Mouse (Mus musculus): Measurements from ENCODE around the gene 1700069L16Rik. TPM values are rescaled to one million over a fixed set of nuclear protein-coding genes. Genes with fewer than 3 reads are reported as not detected.
A peak's percentile ranks its signal among the peaks of the same experiment; 100 is the strongest.

Gene 1700069L16Rik
- polyA plus RNA-seq (2014; fragmentation: Nextera tagmentation; extraction: Ambion mirVana) = not detected in 2 replicates

DNA sequence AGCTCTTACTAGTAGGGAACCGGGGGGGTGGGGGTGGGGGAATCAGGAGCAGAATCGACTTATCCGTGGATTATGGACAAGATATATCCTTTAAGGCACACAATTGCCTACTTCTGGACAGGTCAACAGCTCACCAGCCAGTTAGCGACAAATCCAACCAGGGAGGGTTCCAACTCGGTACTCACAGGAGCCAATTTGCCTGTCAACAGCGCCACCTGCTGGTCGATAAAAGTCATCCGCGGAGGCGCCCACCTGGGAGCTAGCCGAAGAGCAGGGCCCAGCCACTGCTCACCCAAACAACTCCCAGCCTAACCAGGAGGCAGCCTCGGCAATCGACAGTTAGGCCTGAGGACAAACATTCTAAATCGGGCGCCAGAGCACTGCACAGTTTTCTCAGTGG, at the start of gene 1700069L16Rik:
1700069L16Rik (minus strand) TSS at position 327 of the 400 bp plus-strand sequence.
- Histone ChIP-seq H3K27me3 (ENCODE audit: control insufficient read depth, insufficient read depth, low read length) (no peaks in the 10 kb centered on the region), H3K4me3 (ENCODE audit: low read depth, low read length) (no peak within 1 kb of the TSS), H3K27ac (ENCODE audit: low read length) (no peak within 1 kb of the TSS), H3K9me3 (ENCODE audit: control insufficient read depth, low read depth, low read length) (no peaks in the 10 kb centered on the region), H3K9ac (replicated peaks; ENCODE audit: low read depth, low read length) (no peak within 1 kb of the TSS), H3K4me1 (ENCODE audit: control insufficient read depth, insufficient read depth, low read length) (no peaks in the 10 kb centered on the region), H3K4me2 (replicated peaks; ENCODE audit: low read depth, low read length) (no peak within 1 kb of the TSS), H3K36me3 (ENCODE audit: control insufficient read depth, insufficient read depth, low read length) (no peaks in the 10 kb centered on the region)
- no peak for ATAC-seq (ENCODE audit: insufficient number of reproducible peaks, insufficient read depth, low FRiP score, low read depth)
- WGBS = 3% methylated on average over 15 of the region's 15 CpGs

DNA sequence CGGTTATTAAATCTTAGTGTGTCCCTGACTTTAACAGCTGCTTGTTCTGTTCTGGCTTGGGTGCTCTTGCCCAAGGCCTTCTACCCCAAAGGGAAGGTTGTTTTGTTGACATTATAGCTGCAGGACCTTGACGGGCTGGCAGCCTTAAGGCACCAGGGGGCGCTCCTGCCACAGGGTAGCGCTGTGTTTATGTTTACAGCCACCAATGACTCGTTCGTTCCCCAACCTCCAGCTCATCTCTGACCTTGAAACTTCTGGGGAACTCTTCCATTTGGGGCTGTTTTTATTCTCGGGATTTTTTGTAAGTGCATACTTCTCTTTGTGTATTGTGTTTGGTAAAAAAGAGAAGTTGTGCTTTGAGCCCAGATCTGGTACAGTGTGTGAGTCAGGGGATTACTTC, 49.1 kb upstream of the 1700069L16Rik start:
- Histone ChIP-seq H3K36me3 (ENCODE audit: control insufficient read depth, insufficient read depth, low read length) (peaks cover 30% of the 10 kb centered on the region; the same call in 1 of the 2 replicates), H3K9ac (replicated peaks; ENCODE audit: low read depth, low read length) (0 out of 2 replicates have a peak overlapping the region, but pooled peaks have one; percentile 63), H3K27me3 (ENCODE audit: control insufficient read depth, insufficient read depth, low read length) (no peaks in the 10 kb centered on the region), H3K27ac (ENCODE audit: low read length) (no peak overlapping the region), H3K4me1 (ENCODE audit: control insufficient read depth, insufficient read depth, low read length) (peaks cover 10% of the 10 kb centered on the region; the same call in 1 of the 2 replicates), H3K4me2 (replicated peaks; ENCODE audit: low read depth, low read length) (peak overlapping the region; percentile 95), H3K4me3 (ENCODE audit: low read depth, low read length) (peak overlapping the region; percentile 100), H3K9me3 (ENCODE audit: control insufficient read depth, low read depth, low read length) (no peaks in the 10 kb centered on the region)
- ATAC-seq (ENCODE audit: insufficient number of reproducible peaks, insufficient read depth, low FRiP score, low read depth) = no peak
- WGBS = 2% methylated on average over 7 of the region's 7 CpGs

- peak; percentile 2; the same call in 1 of the 2 replicates for ATAC-seq (ENCODE audit: insufficient number of reproducible peaks, insufficient read depth, low FRiP score, low read depth)
- 1% methylated on average over 35 of the region's 38 CpGs for WGBS
- H3K4me1 ChIP-seq (ENCODE audit: control insufficient read depth, insufficient read depth, low read length) = peaks cover 10% of the 10 kb centered on the region; the same call in 1 of the 2 replicates
- peak overlapping the region; percentile 63 for H3K9ac ChIP-seq (replicated peaks; ENCODE audit: low read depth, low read length)
- no peaks in the 10 kb centered on the region for H3K9me3 ChIP-seq (ENCODE audit: control insufficient read depth, low read depth, low read length)
- H3K27ac ChIP-seq (ENCODE audit: low read length) = peak overlapping the region; percentile 6; the same call in 1 of the 2 replicates
- H3K4me2 ChIP-seq (replicated peaks; ENCODE audit: low read depth, low read length) = peak overlapping the region; percentile 95
- peaks cover 36% of the 10 kb centered on the region for H3K36me3 ChIP-seq (ENCODE audit: control insufficient read depth, insufficient read depth, low read length)
- H3K27me3 ChIP-seq (ENCODE audit: control insufficient read depth, insufficient read depth, low read length) = no peaks in the 10 kb centered on the region
- peak overlapping the region; percentile 100 for H3K4me3 ChIP-seq (ENCODE audit: low read depth, low read length)
Observed at GRCm38 (mm10) chr5:113772905-113773519, 48.4 kb upstream of the 1700069L16Rik start.

- Histone ChIP-seq H3K27me3 (ENCODE audit: control insufficient read depth, insufficient read depth, low read length) (no peaks in the 10 kb centered on the region), H3K9me3 (ENCODE audit: control insufficient read depth, low read depth, low read length) (no peaks in the 10 kb centered on the region), H3K4me3 (ENCODE audit: low read depth, low read length) (peak within 1 kb of the TSS; percentile 100), H3K9ac (replicated peaks; ENCODE audit: low read depth, low read length) (peak within 1 kb of the TSS; percentile 90), H3K4me2 (replicated peaks; ENCODE audit: low read depth, low read length) (peak within 1 kb of the TSS; percentile 95), H3K4me1 (ENCODE audit: control insufficient read depth, insufficient read depth, low read length) (peaks cover 10% of the 10 kb centered on the region; the same call in 1 of the 2 replicates), H3K27ac (ENCODE audit: low read length) (peak within 1 kb of the TSS; percentile 98), H3K36me3 (ENCODE audit: control insufficient read depth, insufficient read depth, low read length) (peaks cover 36% of the 10 kb centered on the region)
- peak; percentile 88 for ATAC-seq (ENCODE audit: insufficient number of reproducible peaks, insufficient read depth, low FRiP score, low read depth)
- under 1% methylated on average over 48 of the region's 49 CpGs for WGBS
Observed at GRCm38 (mm10) chr5:113772450-113772895, 47.9 kb upstream of the 1700069L16Rik start, which contains the start of the genes Sart3 and Iscu. TSS of gene Sart3 (minus strand) at chr5:113772510. TSS of gene Iscu (plus strand) at chr5:113772748.

DNA sequence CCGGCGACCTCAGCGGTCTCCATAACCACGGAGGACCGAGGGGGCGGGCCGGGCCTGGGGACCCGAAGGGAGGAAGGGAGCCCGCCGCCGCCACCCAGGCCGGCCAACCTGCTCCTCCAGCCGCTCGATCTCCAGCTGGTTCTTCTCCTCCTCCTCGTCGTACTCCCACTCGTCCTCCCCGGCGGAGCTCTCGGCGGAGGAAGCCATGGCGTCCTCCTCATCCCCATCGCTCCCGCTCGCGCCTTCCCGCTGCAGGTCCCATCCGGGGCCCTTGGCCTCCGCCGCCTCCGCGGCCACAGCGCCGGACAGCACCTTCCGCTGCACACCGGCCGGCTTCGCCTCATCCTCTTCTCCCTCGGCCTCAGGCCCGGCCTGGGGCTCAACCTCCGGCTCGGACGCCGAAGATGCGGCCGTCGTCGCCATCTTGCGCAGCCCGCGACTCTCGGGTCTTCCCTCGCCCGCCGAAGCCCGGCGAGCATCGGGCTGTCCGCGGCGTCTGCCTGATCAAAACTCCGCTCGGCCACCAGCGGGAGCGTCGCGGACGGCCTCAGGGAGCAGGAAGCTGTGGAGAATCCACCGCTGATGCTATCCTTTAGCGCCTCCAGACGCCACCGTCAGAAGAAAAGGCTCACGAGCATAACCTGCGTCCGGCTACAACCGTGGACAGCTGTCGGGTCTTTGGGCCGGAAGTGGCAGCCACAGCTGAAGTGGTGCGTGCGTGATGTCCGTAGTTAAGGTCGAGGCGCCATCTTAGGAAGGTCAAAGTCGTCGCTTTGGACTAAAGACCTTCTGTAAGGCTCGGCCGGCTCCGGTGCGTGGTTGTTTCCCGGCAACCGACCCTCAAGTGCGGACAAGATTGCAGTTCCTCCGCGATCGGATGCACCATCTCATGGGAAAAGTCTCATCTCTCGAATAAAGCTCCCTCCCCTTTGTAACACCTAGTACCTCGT, 46.9 kb upstream of the 1700069L16Rik start:
- WGBS = under 1% methylated on average over 76 of the region's 97 CpGs
- Histone ChIP-seq H3K9ac (replicated peaks; ENCODE audit: low read depth, low read length) (peak overlapping the region; percentile 90), H3K36me3 (ENCODE audit: control insufficient read depth, insufficient read depth, low read length) (peaks cover 34% of the 10 kb centered on the region)

GRCm38 (mm10) chr5:113768806-113769205, 44.2 kb upstream of the 1700069L16Rik start:
- Histone ChIP-seq H3K4me1 (ENCODE audit: control insufficient read depth, insufficient read depth, low read length) (peaks cover 10% of the 10 kb centered on the region; the same call in 1 of the 2 replicates), H3K9me3 (ENCODE audit: control insufficient read depth, low read depth, low read length) (no peaks in the 10 kb centered on the region), H3K36me3 (ENCODE audit: control insufficient read depth, insufficient read depth, low read length) (peaks cover 22% of the 10 kb centered on the region), H3K4me2 (replicated peaks; ENCODE audit: low read depth, low read length) (no peak overlapping the region), H3K4me3 (ENCODE audit: low read depth, low read length) (no peak overlapping the region), H3K27me3 (ENCODE audit: control insufficient read depth, insufficient read depth, low read length) (no peaks in the 10 kb centered on the region), H3K9ac (replicated peaks; ENCODE audit: low read depth, low read length) (no peak overlapping the region), H3K27ac (ENCODE audit: low read length) (no peak overlapping the region)
- ATAC-seq (ENCODE audit: insufficient number of reproducible peaks, insufficient read depth, low FRiP score, low read depth) = no peak
- 86% methylated on average over 8 of the region's 8 CpGs for WGBS

More for the DNA sequence above, 46.9 kb upstream of the 1700069L16Rik start:
- peak overlapping the region; percentile 98 for H3K27ac ChIP-seq (ENCODE audit: low read length)
- H3K4me1 ChIP-seq (ENCODE audit: control insufficient read depth, insufficient read depth, low read length) = peaks cover 10% of the 10 kb centered on the region; the same call in 1 of the 2 replicates
- peak overlapping the region; percentile 100 for H3K4me3 ChIP-seq (ENCODE audit: low read depth, low read length)
- ATAC-seq (ENCODE audit: insufficient number of reproducible peaks, insufficient read depth, low FRiP score, low read depth) = peak; percentile 86
- H3K4me2 ChIP-seq (replicated peaks; ENCODE audit: low read depth, low read length) = peak overlapping the region; percentile 95
- H3K9me3 ChIP-seq (ENCODE audit: control insufficient read depth, low read depth, low read length) = no peaks in the 10 kb centered on the region
- H3K27me3 ChIP-seq (ENCODE audit: control insufficient read depth, insufficient read depth, low read length) = no peaks in the 10 kb centered on the region

GRCm38 (mm10) chr5:113765641-113766526, 41.3 kb upstream of the 1700069L16Rik start:
- H3K36me3 ChIP-seq (ENCODE audit: control insufficient read depth, insufficient read depth, low read length) = peaks cover 48% of the 10 kb centered on the region
- peaks cover 10% of the 10 kb centered on the region; the same call in 1 of the 2 replicates for H3K4me1 ChIP-seq (ENCODE audit: control insufficient read depth, insufficient read depth, low read length)
- no peak overlapping the region for H3K4me3 ChIP-seq (ENCODE audit: low read depth, low read length)
- H3K27ac ChIP-seq (ENCODE audit: low read length) = no peak overlapping the region
- H3K9ac ChIP-seq (replicated peaks; ENCODE audit: low read depth, low read length) = no peak overlapping the region
- 89% methylated on average over 13 of the region's 13 CpGs for WGBS
- ATAC-seq (ENCODE audit: insufficient number of reproducible peaks, insufficient read depth, low FRiP score, low read depth) = no peak
- H3K27me3 ChIP-seq (ENCODE audit: control insufficient read depth, insufficient read depth, low read length) = no peaks in the 10 kb centered on the region
- no peaks in the 10 kb centered on the region for H3K9me3 ChIP-seq (ENCODE audit: control insufficient read depth, low read depth, low read length)
- no peak overlapping the region for H3K4me2 ChIP-seq (replicated peaks; ENCODE audit: low read depth, low read length)
